Mouse (Mus musculus) kidney, postnatal 0 days (tissue): ENCODE data around the gene Zfp341. TPM values are rescaled to one million over a fixed set of nuclear protein-coding genes. Genes with fewer than 3 reads are reported as not detected.

Source experiments
- ATAC-seq: fragments of 200-750 bp; cut with Nextera tagmentation; replicated peaks from 2 replicates; pipeline ENCODE4 v1.8.0; 2017; ENCODE audit warnings: low read depth, moderate number of reproducible peaks, moderate TSS enrichment, moderate library complexity; ENCODE audit not compliant: low FRiP score
- DNase-seq: peaks from one replicate; pipeline ENCODE4 v3.0.0-alpha.2; 2016; ENCODE audit warnings: low spot score
- H3K27ac ChIP-seq: fragments of 300-500 bp; sonication (generic); 2 replicates; pipeline ENCODE4 v1.5.1; 2014; ENCODE audit warnings: mild to moderate bottlenecking
- H3K27me3 ChIP-seq: fragments of 300-500 bp; sonication (generic); 2 replicates; pipeline ENCODE4 v1.6.1; 2014; ENCODE audit warnings: low read length, mixed read lengths; ENCODE audit not compliant: insufficient read depth
- H3K36me3 ChIP-seq: fragments of 300-500 bp; sonication (generic); 2 replicates; pipeline ENCODE4 v1.6.1; 2014; ENCODE audit warnings: low read length, mixed read lengths; ENCODE audit not compliant: insufficient read depth
- H3K4me1 ChIP-seq: fragments of 300-500 bp; sonication (generic); replicated peaks from 2 replicates; pipeline ENCODE4 v1.6.1; 2014; ENCODE audit warnings: antibody characterized with exemption, low read length, mixed read lengths; ENCODE audit not compliant: insufficient read depth
- H3K4me2 ChIP-seq: fragments of 300-500 bp; sonication (generic); 2 replicates; pipeline ENCODE4 v1.6.1; 2014; ENCODE audit warnings: mild to moderate bottlenecking, low read length, moderate library complexity, mixed read lengths
- H3K4me3 ChIP-seq: fragments of 300-500 bp; sonication (generic); replicated peaks from 2 replicates; pipeline ENCODE4 v1.5.1; 2014; ENCODE audit warnings: low read depth, low read length
- H3K9ac ChIP-seq: fragments of 300-500 bp; sonication (generic); 2 replicates; pipeline ENCODE4 v1.6.1; 2014; ENCODE audit warnings: low read depth, low read length
- H3K9me3 ChIP-seq: fragments of 300-500 bp; sonication (generic); replicated peaks from 2 replicates; pipeline ENCODE4 v1.6.1; 2016; ENCODE audit warnings: low read length, inconsistent platforms, mixed read lengths
- CTCF ChIP-seq: IDR thresholded peaks from 2 replicates; pipeline ENCODE4 v1.5.1; 2016; ENCODE audit warnings: antibody characterized with exemption, low read depth, mild to moderate bottlenecking, moderate library complexity
- WGBS: fragments of 180-500 bp; shearing (Covaris S2); extraction: QIAGEN DNeasy Blood & Tissue Kit; methylation state at CpG from one replicate; pipeline ENCODE4 v1.1.7; 2014; 5-methylcytosine and 5-hydroxymethylcytosine counted together
- polyA plus RNA-seq: library from polyadenylated mRNA; unstranded; fragments of >200 nt; fragmentation: Nextera tagmentation; extraction: Ambion mirVana; gene quantifications from 2 replicates; pipeline ENCODE4 v1.2.1, GENCODE M21; 2015

Zfp341 gene
- 0.80 and 0.82 TPM in 2 replicates for polyA plus RNA-seq

GRCm38 (mm10) chr2:154613118-154614115 is at the start of gene Zfp341, which contains the start of gene 4930519P11Rik:
TSS of gene Zfp341 (plus strand) at chr2:154613297.
TSS of gene 4930519P11Rik (minus strand) at chr2:154613437.
- TF ChIP-seq CTCF, result peak; percentile 84
- Histone ChIP-seq H3K4me1 (0 out of 2 replicates have a peak, but pooled peaks cover 4% of the 10 kb centered on the region), H3K4me2 (peak within 1 kb of the TSS; percentile 51), H3K27me3 (no peaks in the 10 kb centered on the region), H3K9ac (peak within 1 kb of the TSS; percentile 80), H3K9me3 (no peaks in the 10 kb centered on the region), H3K36me3 (no peaks in the 10 kb centered on the region), H3K27ac (peak within 1 kb of the TSS; percentile 98), H3K4me3 (peak within 1 kb of the TSS; percentile 49)
- DNase-seq (peak; percentile 95), ATAC-seq (peak; percentile 94)
- under 1% methylated on average over 80 of the region's 98 CpGs for WGBS

- Histone ChIP-seq H3K27me3 (no peaks in the 10 kb centered on the region), H3K4me2 (no peak overlapping the region), H3K9ac (no peak overlapping the region), H3K36me3 (0 out of 2 replicates have a peak, but pooled peaks cover 3% of the 10 kb centered on the region), H3K4me1 (peaks cover 15% of the 10 kb centered on the region), H3K9me3 (no peaks in the 10 kb centered on the region), H3K4me3 (no peak overlapping the region), H3K27ac (no peak overlapping the region)
- WGBS, result 79% methylated on average over 22 of the region's 22 CpGs
- 0 out of 2 replicates have a peak, but pooled peaks have one; percentile 33 for ATAC-seq
- no peak for DNase-seq
- TF ChIP-seq CTCF, result no peak
Observed at GRCm38 (mm10) chr2:154563612-154564170, 49.4 kb upstream of the Zfp341 start.

GRCm38 (mm10) chr2:154565562-154565961 is 47.5 kb upstream of the Zfp341 start:
- Histone ChIP-seq H3K9me3 (no peaks in the 10 kb centered on the region), H3K9ac (no peak overlapping the region), H3K4me2 (no peak overlapping the region), H3K27ac (no peak overlapping the region), H3K4me1 (peaks cover 17% of the 10 kb centered on the region), H3K4me3 (no peak overlapping the region), H3K27me3 (no peaks in the 10 kb centered on the region), H3K36me3 (0 out of 2 replicates have a peak, but pooled peaks cover 3% of the 10 kb centered on the region)
- DNase-seq (no peak), ATAC-seq (no peak)
- 71% methylated on average over 3 of the region's 3 CpGs for WGBS
- no peak for TF ChIP-seq CTCF

GRCm38 (mm10) chr2:154566641-154567040 is 46.5 kb upstream of the Zfp341 start:
- H3K4me2 ChIP-seq, result no peak overlapping the region
- peaks cover 17% of the 10 kb centered on the region for H3K4me1 ChIP-seq
- H3K36me3 ChIP-seq, result 0 out of 2 replicates have a peak, but pooled peaks cover 3% of the 10 kb centered on the region
- no peak for TF ChIP-seq CTCF
- WGBS, result 37% methylated on average over 8 of the region's 8 CpGs
- no peak overlapping the region for H3K9ac ChIP-seq
- no peaks in the 10 kb centered on the region for H3K27me3 ChIP-seq
- no peak for ATAC-seq
- peak; percentile 52 for DNase-seq
- H3K4me3 ChIP-seq, result no peak overlapping the region
- no peaks in the 10 kb centered on the region for H3K9me3 ChIP-seq
- no peak overlapping the region for H3K27ac ChIP-seq

GRCm38 (mm10) chr2:154567766-154568165 is 45.3 kb upstream of the Zfp341 start:
- no peak for ATAC-seq
- no peak for DNase-seq

More at GRCm38 (mm10) chr2:154567766-154568165, 45.3 kb upstream of the Zfp341 start:
- Histone ChIP-seq H3K4me1 (peaks cover 17% of the 10 kb centered on the region), H3K36me3 (no peaks in the 10 kb centered on the region), H3K9ac (no peak overlapping the region), H3K27ac (peak overlapping the region; percentile 77), H3K4me3 (no peak overlapping the region; the same call in 1 of the 2 replicates), H3K9me3 (no peaks in the 10 kb centered on the region), H3K27me3 (no peaks in the 10 kb centered on the region), H3K4me2 (peak overlapping the region; percentile 91)
- WGBS, result 54% methylated on average over 2 of the region's 2 CpGs
- no peak for TF ChIP-seq CTCF
